Mouse (Mus musculus) heart, postnatal 0 days (tissue): ENCODE results near the gene Sgms1.

ENCODE experiments used
- CTCF ChIP-seq: IDR thresholded peaks from 2 replicates; pipeline ENCODE4 v1.5.1; 2016; ENCODE audit warnings: antibody characterized with exemption, control low read depth, low read depth
- EP300 ChIP-seq: IDR thresholded peaks from 2 replicates; pipeline ENCODE4 v1.6.1; 2016; ENCODE audit warnings: antibody characterized with exemption, low read depth

DNA sequence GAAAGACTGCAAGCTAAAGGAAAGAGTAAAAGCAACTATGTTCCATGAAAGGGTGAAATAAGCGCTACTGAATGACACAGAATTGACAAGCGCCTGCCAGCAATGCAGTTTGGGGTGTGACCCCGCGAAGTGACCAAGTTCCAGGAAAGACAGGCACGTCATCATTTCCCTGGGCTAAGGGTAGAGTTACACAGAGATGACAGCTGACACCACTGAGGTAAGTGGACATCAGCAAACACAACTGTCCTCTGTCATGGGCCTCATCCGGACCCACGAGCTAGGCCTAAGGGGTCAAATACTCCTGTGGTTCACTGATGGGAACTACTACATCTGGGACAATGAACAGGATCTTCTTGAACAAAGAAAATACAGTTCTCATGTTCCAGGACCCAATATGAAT is 136.5 kb downstream of the Sgms1 start:
- TF ChIP-seq EP300 (no peak), CTCF (no peak)
